Mouse (Mus musculus): ENCODE measurements around the gene Six5. TPM values are rescaled to one million over a fixed set of nuclear protein-coding genes. Genes with fewer than 3 reads are reported as not detected.

The Six5 gene
- 11.9 TPM for polyA plus RNA-seq (2014; fragmentation: Illumina TruSeq; extraction: RNeasy Lipid Tissue Mini Kit (QIAGEN cat#74804); ENCODE audit: low read depth, low replicate concordance)

DNA sequence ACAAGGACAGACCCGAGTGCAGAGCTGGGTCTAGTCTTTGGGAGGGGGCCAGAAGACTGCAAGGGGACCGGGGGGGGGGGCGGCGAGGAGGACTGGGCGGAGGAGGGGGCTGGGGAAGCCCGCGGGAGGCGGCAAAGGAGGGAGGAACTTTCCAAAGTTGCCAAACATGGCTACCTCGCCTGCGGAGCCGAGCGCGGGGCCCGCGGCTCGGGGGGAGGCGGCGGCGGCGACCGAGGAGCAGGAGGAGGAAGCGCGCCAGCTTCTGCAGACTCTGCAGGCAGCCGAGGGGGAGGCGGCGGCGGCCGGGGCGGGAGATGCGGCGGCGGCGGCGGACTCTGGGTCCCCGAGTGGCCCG, at the start of gene Six5:
Gene Six5, plus strand, starts transcription at position 124 of the 355 bp plus-strand sequence.

DNA sequence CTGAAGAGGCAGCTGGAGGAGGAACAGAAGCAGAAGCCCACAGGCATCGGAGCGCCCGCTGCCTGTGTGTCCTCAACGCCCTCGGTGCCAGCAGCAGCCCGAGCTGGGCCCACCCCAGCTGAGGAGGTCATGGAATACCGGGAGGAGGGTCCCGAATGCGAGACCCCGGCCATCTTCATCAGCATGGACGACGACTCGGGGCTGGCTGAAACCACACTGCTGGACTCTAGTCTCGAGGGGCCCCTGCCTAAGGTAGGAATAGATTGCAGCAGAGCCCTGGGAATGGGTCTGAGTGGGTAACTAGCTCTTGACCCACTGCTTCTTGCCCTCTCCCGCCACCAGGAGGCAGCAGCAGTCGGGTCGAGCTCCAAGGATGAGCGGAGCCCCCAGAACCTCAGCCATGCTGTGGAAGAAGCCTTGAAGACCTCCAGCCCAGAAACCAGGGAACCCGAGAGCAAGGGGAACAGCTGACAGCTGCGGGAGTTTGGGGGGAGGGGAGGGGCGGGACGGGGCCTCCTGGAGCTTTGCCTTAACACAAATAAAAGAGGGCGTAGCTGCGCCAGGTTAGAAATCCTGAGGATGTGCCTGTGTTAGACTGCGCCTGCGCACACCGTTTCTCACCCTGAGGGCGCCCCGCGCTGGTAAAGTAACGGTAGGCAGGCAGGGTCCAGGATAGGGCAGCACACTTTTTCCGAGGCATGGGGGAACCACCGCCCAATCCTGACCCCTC, 40.2 kb upstream of the Six5 start, which contains the start of gene Rsph6a:
Gene Rsph6a, plus strand, starts transcription at position 644 of the 730 bp plus-strand sequence.

DNA sequence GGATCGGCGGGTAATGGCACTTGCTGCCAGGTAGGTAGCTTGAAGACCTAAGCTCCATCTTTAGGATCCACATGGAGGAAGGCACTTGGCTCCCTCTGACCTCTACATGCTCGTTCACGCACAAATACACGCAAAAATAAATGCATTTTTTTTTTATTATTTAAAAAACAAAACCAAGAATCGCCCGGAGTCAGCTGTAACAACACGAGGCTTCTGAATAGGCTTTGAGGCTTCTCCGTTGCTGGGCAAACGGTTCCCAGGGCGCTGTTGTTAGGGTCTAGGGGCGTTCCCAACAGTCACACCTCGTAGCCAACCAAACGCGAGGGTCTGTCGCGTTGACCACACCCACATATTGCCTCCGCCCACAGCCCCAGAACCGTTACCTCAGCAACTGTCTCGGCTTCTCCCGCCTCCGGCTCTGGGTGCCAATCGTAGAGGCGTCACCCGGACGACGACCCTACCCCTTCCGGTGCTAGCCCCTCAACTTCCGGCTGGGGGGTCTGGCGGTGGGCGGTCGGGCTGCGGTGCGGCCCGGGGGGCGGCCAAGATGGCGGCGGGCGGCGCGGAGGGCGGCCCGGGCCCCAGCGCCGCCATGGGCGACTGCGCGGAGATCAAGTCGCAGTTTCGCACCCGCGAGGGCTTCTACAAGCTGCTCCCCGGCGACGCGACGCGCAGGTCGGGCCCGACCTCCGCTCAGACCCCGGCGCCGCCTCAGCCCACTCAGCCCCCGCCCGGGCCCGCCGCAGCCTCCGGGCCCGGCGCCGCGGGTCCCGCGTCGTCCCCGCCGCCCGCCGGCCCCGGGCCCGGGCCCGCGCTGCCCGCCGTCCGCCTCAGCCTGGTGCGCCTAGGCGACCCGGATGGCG, 18.4 kb upstream of the Six5 start, which contains the start of gene Dmwd:
Gene Dmwd, plus strand, starts transcription at position 505 of the 863 bp plus-strand sequence.

DNA sequence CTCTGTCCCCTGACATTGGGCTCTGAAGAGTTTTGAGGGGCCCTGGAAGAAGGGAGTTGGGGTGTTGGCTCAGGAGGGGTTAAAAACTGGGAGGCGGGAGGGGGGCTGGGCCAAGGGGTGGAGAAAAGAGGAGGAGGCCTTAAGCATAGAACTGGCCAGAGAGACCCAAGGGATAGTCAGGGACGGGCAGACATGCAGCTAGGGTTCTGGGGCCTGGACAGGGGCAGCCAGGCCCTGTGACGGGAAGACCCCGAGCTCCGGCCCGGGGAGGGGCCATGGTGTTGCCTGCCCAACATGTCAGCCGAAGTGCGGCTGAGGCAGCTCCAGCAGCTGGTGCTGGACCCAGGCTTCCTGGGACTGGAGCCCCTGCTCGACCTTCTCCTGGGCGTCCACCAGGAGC, 10.7 kb upstream of the Six5 start, which contains the start of gene Dmpk:
Gene Dmpk, plus strand, starts transcription at position 149 of the 400 bp plus-strand sequence.

DNA sequence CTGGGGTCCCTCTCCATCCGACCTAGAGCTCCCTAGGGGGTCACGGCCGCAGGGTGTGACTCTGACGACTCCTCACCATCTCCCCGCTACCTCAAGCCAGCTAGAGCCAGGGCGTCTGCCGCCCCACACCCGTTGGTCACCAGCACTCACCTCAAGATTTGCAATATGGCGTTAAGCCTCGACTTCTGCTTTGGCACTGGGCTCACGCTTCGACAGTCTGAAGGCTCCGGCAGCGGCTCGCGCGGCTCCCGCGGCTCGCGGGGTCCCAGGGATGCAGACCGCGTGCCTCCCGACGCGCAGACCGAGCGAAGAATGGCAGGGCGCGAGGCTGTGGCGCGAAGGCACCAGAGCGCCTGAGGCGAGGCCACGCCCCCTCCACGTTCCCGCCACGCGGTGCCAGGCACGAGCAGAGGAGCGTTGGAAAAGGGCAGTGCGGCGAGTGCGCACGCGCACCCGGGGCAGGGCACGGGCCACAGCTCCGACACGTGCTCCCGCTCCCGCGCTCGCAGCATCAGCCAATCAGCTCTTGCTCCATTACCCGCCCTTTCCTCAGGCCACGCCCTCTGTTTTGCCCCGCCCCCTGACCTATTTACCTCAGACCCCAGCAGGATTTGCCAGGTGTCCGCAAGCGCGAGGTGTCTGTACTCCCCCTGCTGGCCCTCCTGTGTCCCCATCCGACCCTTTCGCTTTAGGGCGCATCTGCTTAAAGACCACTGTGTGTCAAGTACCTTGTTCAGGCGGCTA, 23.8 kb downstream of the Six5 start, which contains the start of gene Gm4969:
Gene Gm4969, minus strand, starts transcription at position 341 of the 744 bp plus-strand sequence.

DNA sequence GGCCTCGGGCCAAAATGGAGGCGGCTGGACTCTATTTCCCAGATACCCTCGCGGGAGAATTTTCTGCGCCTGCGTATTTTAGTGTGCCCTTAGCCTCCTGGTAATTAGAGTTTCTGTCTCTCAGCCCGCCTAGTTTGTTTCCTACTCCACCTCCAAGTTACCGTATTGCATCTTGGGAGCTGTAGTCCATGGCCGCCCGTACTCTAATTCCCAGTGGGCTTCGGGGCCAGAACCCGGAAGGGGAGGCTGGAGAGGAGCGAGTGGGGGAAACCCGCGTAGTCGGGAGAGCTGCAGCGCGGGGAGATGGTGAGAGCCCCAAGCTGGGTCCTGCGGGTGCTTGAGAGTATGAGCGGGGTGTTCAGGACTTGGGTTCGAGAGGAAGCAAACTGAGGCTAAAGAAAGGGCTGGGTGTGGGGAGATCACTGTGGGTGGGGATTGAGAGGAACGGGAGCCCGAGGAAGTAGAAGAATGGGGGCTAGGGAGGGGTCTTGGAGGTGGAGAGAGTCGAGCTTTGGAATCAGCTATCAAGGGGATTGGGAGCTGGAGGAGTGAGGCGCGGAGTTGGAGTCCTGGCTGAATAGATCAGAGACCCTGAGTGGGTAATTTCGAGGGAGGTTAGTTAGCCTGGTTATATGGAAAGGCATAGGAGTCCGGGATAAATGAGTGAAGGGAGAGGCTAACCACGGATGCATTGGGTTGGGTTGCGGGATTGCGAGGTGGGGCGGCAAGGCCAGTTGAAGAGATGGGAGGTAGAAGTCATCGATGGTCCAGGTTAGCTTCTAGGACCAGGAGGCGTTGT, 25.4 kb downstream of the Six5 start, which contains the start of gene Fbxo46:
Gene Fbxo46, plus strand, starts transcription at position 229 of the 799 bp plus-strand sequence.

Other genes starting within 250 kb of the Six5 start
- gene Pglyrp1, start 223.3 kb upstream of the Six5 start, polyA plus RNA-seq (2014; fragmentation: Illumina TruSeq; extraction: RNeasy Lipid Tissue Mini Kit (QIAGEN cat#74804); ENCODE audit: low read depth, low replicate concordance): not detected
- gene Ccdc61, start 184.2 kb upstream of the Six5 start, polyA plus RNA-seq (2014; fragmentation: Illumina TruSeq; extraction: RNeasy Lipid Tissue Mini Kit (QIAGEN cat#74804); ENCODE audit: low read depth, low replicate concordance): 16.2 TPM
- 2.2 TPM for gene Nova2, start 168.7 kb upstream of the Six5 start, polyA plus RNA-seq (2014; fragmentation: Illumina TruSeq; extraction: RNeasy Lipid Tissue Mini Kit (QIAGEN cat#74804); ENCODE audit: low read depth, low replicate concordance)
- gene Nanos2, start 107.2 kb upstream of the Six5 start, polyA plus RNA-seq (2014; fragmentation: Illumina TruSeq; extraction: RNeasy Lipid Tissue Mini Kit (QIAGEN cat#74804); ENCODE audit: low read depth, low replicate concordance): not detected
- gene Mypop, start 103.3 kb upstream of the Six5 start, polyA plus RNA-seq (2014; fragmentation: Illumina TruSeq; extraction: RNeasy Lipid Tissue Mini Kit (QIAGEN cat#74804); ENCODE audit: low read depth, low replicate concordance): 3.9 TPM
- 15.7 TPM for gene Irf2bp1, start 90.5 kb upstream of the Six5 start, polyA plus RNA-seq (2014; fragmentation: Illumina TruSeq; extraction: RNeasy Lipid Tissue Mini Kit (QIAGEN cat#74804); ENCODE audit: low read depth, low replicate concordance)
- not detected for gene Foxa3, start 71.1 kb upstream of the Six5 start, polyA plus RNA-seq (2014; fragmentation: Illumina TruSeq; extraction: RNeasy Lipid Tissue Mini Kit (QIAGEN cat#74804); ENCODE audit: low read depth, low replicate concordance)
- gene Sympk, start 70.2 kb upstream of the Six5 start, polyA plus RNA-seq (2014; fragmentation: Illumina TruSeq; extraction: RNeasy Lipid Tissue Mini Kit (QIAGEN cat#74804); ENCODE audit: low read depth, low replicate concordance): 84.9 TPM
- gene Rsph6a, start 39.9 kb upstream of the Six5 start, polyA plus RNA-seq (2014; fragmentation: Illumina TruSeq; extraction: RNeasy Lipid Tissue Mini Kit (QIAGEN cat#74804); ENCODE audit: low read depth, low replicate concordance): not detected
- 61.5 TPM for gene Dmwd, start 18.4 kb upstream of the Six5 start, polyA plus RNA-seq (2014; fragmentation: Illumina TruSeq; extraction: RNeasy Lipid Tissue Mini Kit (QIAGEN cat#74804); ENCODE audit: low read depth, low replicate concordance)
- 569 TPM for gene Dmpk, start 10.7 kb upstream of the Six5 start, polyA plus RNA-seq (2014; fragmentation: Illumina TruSeq; extraction: RNeasy Lipid Tissue Mini Kit (QIAGEN cat#74804); ENCODE audit: low read depth, low replicate concordance)
- gene Gm4969, start 23.8 kb downstream of the Six5 start, polyA plus RNA-seq (2014; fragmentation: Illumina TruSeq; extraction: RNeasy Lipid Tissue Mini Kit (QIAGEN cat#74804); ENCODE audit: low read depth, low replicate concordance): not detected
- 4.0 TPM for gene Fbxo46, start 25.3 kb downstream of the Six5 start, polyA plus RNA-seq (2014; fragmentation: Illumina TruSeq; extraction: RNeasy Lipid Tissue Mini Kit (QIAGEN cat#74804); ENCODE audit: low read depth, low replicate concordance)
- gene Qpctl, start 54.7 kb downstream of the Six5 start, polyA plus RNA-seq (2014; fragmentation: Illumina TruSeq; extraction: RNeasy Lipid Tissue Mini Kit (QIAGEN cat#74804); ENCODE audit: low read depth, low replicate concordance): 5.1 TPM
- 49.9 TPM for gene Snrpd2, start 55.1 kb downstream of the Six5 start, polyA plus RNA-seq (2014; fragmentation: Illumina TruSeq; extraction: RNeasy Lipid Tissue Mini Kit (QIAGEN cat#74804); ENCODE audit: low read depth, low replicate concordance)
- gene Gipr, start 71.5 kb downstream of the Six5 start, polyA plus RNA-seq (2014; fragmentation: Illumina TruSeq; extraction: RNeasy Lipid Tissue Mini Kit (QIAGEN cat#74804); ENCODE audit: low read depth, low replicate concordance): 0.89 TPM
- 36.9 TPM for gene Eml2, start 81.8 kb downstream of the Six5 start, polyA plus RNA-seq (2014; fragmentation: Illumina TruSeq; extraction: RNeasy Lipid Tissue Mini Kit (QIAGEN cat#74804); ENCODE audit: low read depth, low replicate concordance)
- 8.0 TPM for gene Gpr4, start 117.9 kb downstream of the Six5 start, polyA plus RNA-seq (2014; fragmentation: Illumina TruSeq; extraction: RNeasy Lipid Tissue Mini Kit (QIAGEN cat#74804); ENCODE audit: low read depth, low replicate concordance)
- gene Opa3, start 133.7 kb downstream of the Six5 start, polyA plus RNA-seq (2014; fragmentation: Illumina TruSeq; extraction: RNeasy Lipid Tissue Mini Kit (QIAGEN cat#74804); ENCODE audit: low read depth, low replicate concordance): 69.0 TPM
- gene Vasp, start 177.2 kb downstream of the Six5 start, polyA plus RNA-seq (2014; fragmentation: Illumina TruSeq; extraction: RNeasy Lipid Tissue Mini Kit (QIAGEN cat#74804); ENCODE audit: low read depth, low replicate concordance): 36.4 TPM
- not detected for gene Ppm1n, start 185.5 kb downstream of the Six5 start, polyA plus RNA-seq (2014; fragmentation: Illumina TruSeq; extraction: RNeasy Lipid Tissue Mini Kit (QIAGEN cat#74804); ENCODE audit: low read depth, low replicate concordance)
- 176 TPM for gene Rtn2, start 188.0 kb downstream of the Six5 start, polyA plus RNA-seq (2014; fragmentation: Illumina TruSeq; extraction: RNeasy Lipid Tissue Mini Kit (QIAGEN cat#74804); ENCODE audit: low read depth, low replicate concordance)
- 3.6 TPM for gene Fosb, start 215.5 kb downstream of the Six5 start, polyA plus RNA-seq (2014; fragmentation: Illumina TruSeq; extraction: RNeasy Lipid Tissue Mini Kit (QIAGEN cat#74804); ENCODE audit: low read depth, low replicate concordance)